Mouse (Mus musculus): ENCODE results near the gene Lama1.
A peak's percentile ranks its signal among the peaks of the same experiment; 100 is the strongest.
"Not testable (repeated sequence)": the region's sequence is repeated elsewhere in the genome, so short reads cannot be mapped to it uniquely, and the experiment has no call there.

The Lama1 gene

GRCm38 (mm10) chr17:67837351-67838090, 140.5 kb downstream of the Lama1 start:
- peak; percentile 88 for DNase-seq (ENCODE audit: low read depth, low spot score)

DNA sequence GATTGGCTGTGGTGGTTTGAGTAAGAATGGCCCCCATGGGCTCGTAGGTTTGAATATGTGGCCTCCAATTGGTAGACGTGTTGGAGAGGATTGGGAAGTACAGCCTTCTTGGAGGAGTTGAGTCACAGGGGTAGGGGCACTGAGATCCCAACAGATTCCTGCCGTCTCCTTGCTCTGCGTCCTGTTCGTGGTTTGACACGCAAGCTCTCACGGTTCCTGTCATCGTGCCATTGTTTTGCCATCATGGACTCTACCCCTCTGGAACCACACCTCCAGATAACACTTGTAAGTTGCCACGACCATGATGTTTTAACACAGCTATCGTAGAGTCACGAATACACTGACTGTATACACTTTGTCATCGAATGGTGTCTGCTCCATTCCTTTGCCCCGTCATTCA, 141.9 kb downstream of the Lama1 start:
- no peak for DNase-seq (ENCODE audit: low read depth, low spot score)

- not testable (repeated sequence) for DNase-seq (ENCODE audit: low read depth, low spot score)
Observed at GRCm38 (mm10) chr17:67841494-67841893, 144.4 kb downstream of the Lama1 start.

DNA sequence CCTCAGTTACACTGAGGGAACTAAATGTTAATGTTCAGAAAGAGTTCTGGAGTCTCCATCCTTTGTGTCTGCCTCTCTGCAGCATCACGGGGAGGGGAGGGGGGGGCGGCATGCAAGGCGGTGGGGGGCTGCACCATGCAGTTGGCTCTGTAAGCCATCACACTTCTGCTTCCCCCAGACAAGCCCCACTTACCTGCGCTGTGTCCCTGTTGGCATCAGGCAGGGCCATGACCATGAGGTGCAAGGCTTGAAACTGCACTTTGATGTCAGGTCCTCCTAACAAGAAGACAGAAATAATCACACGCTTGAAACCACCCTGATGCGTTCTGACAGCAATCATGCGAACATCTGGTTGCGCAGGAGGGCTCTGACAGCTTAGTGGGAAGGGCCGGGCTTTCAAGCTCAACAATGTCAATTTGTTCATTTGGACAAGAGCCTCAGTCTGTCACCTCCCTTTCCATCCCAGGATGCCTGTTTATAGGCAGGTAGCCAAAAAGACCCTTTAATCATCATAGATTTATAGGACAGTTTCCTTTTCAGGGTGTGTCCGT, 164.1 kb downstream of the Lama1 start:
- DNase-seq (ENCODE audit: low read depth, low spot score) = no peak

DNA sequence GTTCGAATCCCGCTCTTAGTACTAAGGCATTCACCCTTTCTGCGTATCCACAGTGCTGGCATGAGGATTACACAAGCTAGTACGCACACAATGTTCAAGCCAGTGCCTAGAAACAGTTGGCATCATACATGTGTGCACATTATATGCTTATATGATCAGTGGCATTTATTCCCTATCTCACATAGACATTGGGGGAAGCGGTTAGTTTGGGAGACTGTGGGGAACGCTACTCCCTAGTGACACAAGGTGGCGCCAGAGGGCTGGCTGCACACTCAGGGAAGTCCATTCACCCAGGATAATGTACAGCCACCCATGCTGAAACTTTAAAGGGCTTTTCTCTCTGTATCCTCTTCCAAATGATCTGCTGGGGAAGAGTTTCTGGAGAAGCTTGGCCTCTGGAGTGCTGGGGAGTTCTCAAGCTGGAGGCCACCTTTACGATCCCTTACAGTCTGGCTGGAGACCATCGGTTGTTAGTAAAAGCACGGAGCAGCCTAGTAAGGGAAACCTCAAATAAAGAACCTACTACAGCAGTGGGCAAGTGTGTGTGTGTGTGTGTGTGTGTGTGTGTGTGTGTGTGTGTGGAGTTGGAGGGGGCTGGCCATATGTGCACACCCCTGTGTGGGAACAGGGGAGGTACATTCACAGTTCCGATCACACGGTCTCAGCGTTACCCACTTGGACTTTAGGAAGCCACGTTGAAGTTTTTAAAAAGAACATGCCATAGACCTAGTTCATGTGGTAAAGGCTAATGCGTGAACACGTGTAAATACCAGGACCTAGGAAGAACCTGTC, 164.9 kb downstream of the Lama1 start:
- DNase-seq (ENCODE audit: low read depth, low spot score) = peak; percentile 69

- no peak for DNase-seq (ENCODE audit: low read depth, low spot score)
Observed at GRCm38 (mm10) chr17:67864363-67864762, 167.3 kb downstream of the Lama1 start.

DNA sequence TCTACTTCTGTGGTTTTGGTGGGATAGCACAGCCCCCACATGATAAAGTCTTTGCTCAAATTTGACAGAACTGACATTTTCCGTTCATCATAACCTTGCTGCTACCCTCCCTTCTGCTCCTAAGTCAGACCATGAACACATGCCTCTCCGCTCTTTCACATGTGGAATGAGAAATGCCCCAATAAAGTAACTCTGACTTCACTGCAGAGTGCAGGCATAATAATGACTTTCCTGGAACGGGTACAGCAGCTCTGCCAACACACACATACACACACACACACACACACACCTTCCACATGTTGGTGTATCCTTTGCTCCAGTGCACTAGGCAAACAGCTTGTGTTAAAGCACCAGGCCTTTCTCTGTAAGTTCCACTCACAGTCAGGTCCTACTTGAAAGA, 167.9 kb downstream of the Lama1 start:
- DNase-seq (ENCODE audit: low read depth, low spot score) = no peak

DNA sequence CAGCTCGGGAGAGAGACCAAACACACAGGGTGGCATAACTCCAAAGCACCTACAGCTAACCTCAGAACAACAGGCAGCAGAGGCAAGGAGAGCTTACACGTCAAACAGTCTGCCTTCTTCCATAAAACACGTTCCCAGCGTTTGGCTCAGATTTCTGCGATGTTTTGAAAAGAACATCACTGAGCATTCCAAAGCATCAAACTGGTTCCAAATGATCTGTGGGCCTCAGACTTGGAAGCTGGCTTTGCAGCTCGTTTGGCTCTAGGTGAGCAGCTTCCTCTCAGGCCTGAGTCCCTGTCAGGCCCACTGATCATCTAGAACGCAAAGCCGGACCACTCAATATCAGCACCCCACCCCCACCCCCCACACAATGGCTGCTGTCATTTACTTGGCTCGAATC, 169.0 kb downstream of the Lama1 start:
- DNase-seq (ENCODE audit: low read depth, low spot score) = peak; percentile 24

- DNase-seq (ENCODE audit: low read depth, low spot score) = peak; percentile 88
Observed at GRCm38 (mm10) chr17:67866541-67867241, 169.6 kb downstream of the Lama1 start.

DNA sequence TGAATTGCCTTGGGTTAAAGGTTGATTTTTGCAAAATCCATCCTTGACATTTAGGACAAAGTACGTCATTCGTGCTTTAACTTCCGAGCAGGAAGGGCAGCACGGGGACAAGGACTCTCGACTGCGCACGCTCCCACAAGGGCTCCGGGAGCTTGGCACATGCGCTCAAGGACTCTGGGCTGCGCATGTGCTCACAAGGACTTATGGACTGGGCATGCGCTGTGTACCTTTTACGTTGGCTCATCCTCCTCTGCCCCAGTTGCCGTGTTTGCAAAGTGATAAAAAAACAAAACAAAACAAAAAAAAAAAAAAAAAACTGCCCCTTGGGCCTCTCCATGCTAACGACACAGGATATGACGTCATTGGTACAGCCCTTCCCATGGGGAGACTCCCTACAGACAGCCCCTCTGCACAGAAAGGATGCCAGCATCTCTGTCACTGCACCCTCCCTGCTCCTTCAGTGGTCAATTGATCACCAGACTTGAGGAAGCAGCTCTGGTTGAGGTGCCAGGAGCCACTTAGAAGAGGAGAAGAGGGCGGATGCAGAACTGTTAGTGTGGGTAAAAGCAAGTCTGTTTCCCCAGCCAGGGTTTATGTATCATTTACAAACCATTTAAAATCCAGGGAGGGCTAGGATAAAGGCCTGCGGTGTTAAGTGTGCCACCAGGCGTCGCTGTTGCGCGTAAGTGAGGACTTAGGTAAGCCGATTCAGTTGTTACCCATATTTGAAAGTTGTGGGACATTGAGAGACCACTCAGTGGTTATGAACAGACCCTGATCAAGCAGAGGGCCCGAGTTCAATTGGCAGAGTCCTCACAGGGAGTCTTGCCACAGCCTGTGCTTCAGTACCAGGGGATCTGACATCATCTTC, 172.9 kb downstream of the Lama1 start:
- DNase-seq (ENCODE audit: low read depth, low spot score) = peak; percentile 75

Data from forelimb bud, embryonic 11.5 days (tissue).